Mouse (Mus musculus) E14TG2a.4 (cell line): ENCODE measurements around the gene Gadd45b.
A peak's percentile ranks its signal among the peaks of the same experiment; 100 is the strongest.

Source experiments
- H3K27me3 ChIP-seq: 2 replicates; pipeline ENCODE4 v1.6.1; 2014; ENCODE audit warnings: low read length, control low read depth; ENCODE audit not compliant: insufficient read depth
- H3K36me3 ChIP-seq: 2 replicates; pipeline ENCODE4 v1.6.1; 2014; ENCODE audit warnings: low read length, control low read depth; ENCODE audit not compliant: insufficient read depth
- H3K4me1 ChIP-seq: replicated peaks from 2 replicates; pipeline ENCODE4 v1.6.1; 2014; ENCODE audit warnings: low read depth, low read length, control low read depth
- H3K4me3 ChIP-seq: replicated peaks from 2 replicates; pipeline ENCODE4 v1.5.1; 2014; ENCODE audit warnings: mild to moderate bottlenecking, low read length
- H3K9me3 ChIP-seq: 2 replicates; pipeline ENCODE4 v1.6.1; 2014; ENCODE audit warnings: low read length, control low read depth
- CTCF ChIP-seq: conservative IDR thresholded peaks from 2 replicates; pipeline ENCODE4 v1.5.1; 2014; ENCODE audit warnings: low read length
- NANOG ChIP-seq: IDR thresholded peaks from 2 replicates; pipeline ENCODE4 v1.6.1; 2014; ENCODE audit warnings: borderline replicate concordance, low read length, mixed read lengths
- POU5F1 ChIP-seq: IDR thresholded peaks from 2 replicates; pipeline ENCODE4 v1.6.1; 2014; ENCODE audit warnings: low read length, borderline replicate concordance

Gene Gadd45b

DNA sequence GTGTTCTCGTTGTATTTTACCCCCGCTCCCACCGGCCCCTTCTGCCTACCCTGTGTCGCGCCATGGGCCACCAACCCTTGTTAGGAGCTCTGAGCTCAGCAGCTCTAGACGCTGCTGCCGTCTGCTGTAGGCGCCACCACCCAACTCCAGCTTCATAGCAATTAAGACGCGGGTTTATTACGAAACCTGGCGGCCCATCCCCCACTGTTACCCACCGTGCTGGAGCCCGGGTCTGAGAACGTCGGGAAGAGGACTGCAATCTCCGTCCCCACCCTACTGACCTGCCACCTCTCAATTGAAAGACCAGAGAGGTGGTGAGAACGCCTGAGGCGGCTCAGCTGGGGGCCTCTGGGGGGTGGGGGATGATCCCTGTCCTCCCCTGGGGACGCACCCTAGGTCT, 2.3 kb downstream of the Gadd45b start:
- Histone ChIP-seq H3K9me3 (no peaks in the 10 kb centered on the region), H3K4me3 (peak overlapping the region; percentile 90), H3K36me3 (peaks cover 8% of the 10 kb centered on the region), H3K27me3 (peaks cover 58% of the 10 kb centered on the region), H3K4me1 (peaks cover 92% of the 10 kb centered on the region)
- TF ChIP-seq CTCF (no peak), POU5F1 (no peak), NANOG (no peak)

DNA sequence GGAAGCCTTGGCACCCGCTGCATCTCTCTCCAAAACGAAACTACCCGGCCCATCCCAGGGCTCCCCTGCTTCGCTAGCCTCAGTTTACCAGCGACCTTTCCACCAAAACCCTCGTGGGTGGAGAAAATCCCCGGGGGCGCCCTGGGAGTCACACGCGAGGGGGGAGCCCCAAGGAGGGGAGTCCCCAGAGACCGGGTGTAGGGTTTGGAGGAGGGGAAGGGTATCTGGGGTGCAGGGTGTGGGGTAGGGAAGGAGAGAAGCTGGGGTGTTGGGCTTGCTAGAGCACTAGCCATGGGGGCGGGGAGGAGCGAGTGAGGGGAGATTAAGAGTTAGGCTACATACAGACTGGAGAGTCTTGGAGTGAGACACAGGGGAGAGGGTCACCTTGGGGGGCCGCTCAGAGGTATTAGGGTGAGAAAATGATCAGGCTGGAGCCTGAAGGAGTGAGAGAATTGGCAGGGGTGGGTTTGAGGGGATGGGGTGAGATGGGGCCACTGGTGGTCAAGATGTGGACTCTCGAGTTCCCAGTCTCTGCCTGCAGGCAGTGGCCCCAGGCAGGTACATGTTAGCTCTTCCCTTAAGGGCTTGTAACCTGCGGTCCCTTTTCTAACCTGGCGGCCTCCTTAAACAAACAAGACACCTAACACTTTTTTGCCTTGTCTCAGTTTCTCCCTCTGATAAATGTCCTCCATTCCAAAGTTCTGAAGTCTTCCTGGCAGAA, 3.0 kb downstream of the Gadd45b start:
- H3K4me1 ChIP-seq: peaks cover 92% of the 10 kb centered on the region
- H3K4me3 ChIP-seq: peak overlapping the region; percentile 90
- peaks cover 8% of the 10 kb centered on the region for H3K36me3 ChIP-seq
- peaks cover 64% of the 10 kb centered on the region for H3K27me3 ChIP-seq
- H3K9me3 ChIP-seq: no peaks in the 10 kb centered on the region
- TF ChIP-seq POU5F1 (no peak), CTCF (no peak), NANOG (no peak)

DNA sequence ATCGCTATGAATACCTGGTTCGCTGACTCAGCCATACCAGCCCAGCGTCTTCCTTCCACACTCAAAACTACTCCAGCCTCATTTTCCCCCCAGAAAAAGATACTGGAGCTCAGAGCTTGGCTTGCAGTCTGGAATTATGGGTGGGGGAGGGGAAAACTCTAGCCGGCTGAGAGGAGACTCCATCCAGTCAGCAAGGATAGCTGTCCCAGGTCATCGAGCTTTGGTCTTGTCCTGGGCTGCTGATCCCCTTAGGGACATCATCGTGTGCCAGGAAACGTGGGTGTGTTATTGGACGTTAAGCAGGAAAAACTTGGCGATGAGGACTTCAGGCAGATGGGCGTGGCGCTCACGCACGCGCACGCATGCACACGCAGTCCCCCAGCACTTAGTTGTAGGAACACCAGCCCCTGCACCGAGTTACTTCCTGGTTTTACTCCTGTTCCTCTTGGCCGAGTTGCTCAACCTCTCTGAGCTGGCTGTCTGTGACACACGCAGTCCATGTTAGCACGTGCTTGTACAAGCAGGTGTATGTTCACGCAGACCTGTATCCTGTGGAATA, 3.6 kb downstream of the Gadd45b start:
- Histone ChIP-seq H3K9me3 (no peaks in the 10 kb centered on the region), H3K36me3 (peaks cover 8% of the 10 kb centered on the region), H3K4me1 (peaks cover 94% of the 10 kb centered on the region), H3K4me3 (peak overlapping the region; percentile 90), H3K27me3 (peaks cover 65% of the 10 kb centered on the region)
- TF ChIP-seq CTCF (no peak), NANOG (no peak), POU5F1 (no peak)

GRCm38 (mm10) chr10:80934136-80934985, 4.5 kb downstream of the Gadd45b start:
- peak overlapping the region; percentile 90 for H3K4me3 ChIP-seq
- peaks cover 95% of the 10 kb centered on the region for H3K4me1 ChIP-seq
- peaks cover 60% of the 10 kb centered on the region for H3K27me3 ChIP-seq
- TF ChIP-seq CTCF: no peak
- no peak for TF ChIP-seq POU5F1
- TF ChIP-seq NANOG: no peak
- peaks cover 8% of the 10 kb centered on the region for H3K36me3 ChIP-seq
- no peaks in the 10 kb centered on the region for H3K9me3 ChIP-seq

DNA sequence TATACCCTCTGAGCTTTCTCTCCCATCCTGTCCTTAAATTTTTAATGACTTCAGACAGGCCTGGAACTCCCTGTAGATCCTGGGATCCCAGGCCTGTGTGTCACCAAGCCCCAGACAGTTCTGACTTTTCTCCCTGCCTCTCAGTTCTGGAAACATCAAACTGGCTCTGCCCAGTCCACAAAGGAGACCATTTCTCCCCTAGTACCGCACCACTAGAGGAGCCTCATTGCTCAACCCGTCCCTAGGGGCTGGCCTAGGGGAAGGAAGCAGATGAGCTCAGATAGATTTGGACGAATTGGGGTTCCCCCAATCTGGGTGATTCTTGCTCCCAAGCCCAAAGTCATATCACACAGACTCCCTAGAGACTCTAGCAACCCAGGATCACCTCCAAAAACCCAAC, 5.4 kb downstream of the Gadd45b start:
- TF ChIP-seq POU5F1 (no peak), NANOG (no peak), CTCF (no peak)
- Histone ChIP-seq H3K4me1 (peaks cover 99% of the 10 kb centered on the region), H3K4me3 (0 out of 2 replicates have a peak overlapping the region, but pooled peaks have one; percentile 29), H3K36me3 (peaks cover 8% of the 10 kb centered on the region), H3K27me3 (peaks cover 56% of the 10 kb centered on the region), H3K9me3 (no peaks in the 10 kb centered on the region)

DNA sequence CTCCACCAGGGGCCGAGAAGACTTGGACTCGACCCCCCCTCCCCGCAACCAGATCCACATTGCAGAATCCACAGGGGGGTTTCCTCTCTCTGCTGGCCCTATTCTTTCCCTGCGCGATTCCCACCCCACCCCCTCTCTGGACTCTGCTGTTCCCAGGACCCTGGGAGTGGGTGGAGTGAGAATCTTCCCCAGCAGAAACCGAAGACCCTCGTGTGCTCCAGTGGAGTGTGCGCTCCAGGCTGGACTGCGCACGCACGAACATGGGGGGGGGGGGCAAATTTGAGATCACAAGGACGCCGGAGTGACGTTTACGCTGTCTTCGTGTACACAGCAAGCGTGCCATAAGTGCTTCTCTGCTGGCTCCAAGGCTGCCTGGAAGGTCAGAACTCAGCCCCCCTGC, 5.8 kb downstream of the Gadd45b start:
- H3K36me3 ChIP-seq: peaks cover 8% of the 10 kb centered on the region
- peak overlapping the region; percentile 71 for H3K4me3 ChIP-seq
- H3K27me3 ChIP-seq: peaks cover 52% of the 10 kb centered on the region
- H3K4me1 ChIP-seq: peaks cover 99% of the 10 kb centered on the region
- H3K9me3 ChIP-seq: no peaks in the 10 kb centered on the region
- TF ChIP-seq CTCF: no peak
- no peak for TF ChIP-seq NANOG
- no peak for TF ChIP-seq POU5F1

DNA sequence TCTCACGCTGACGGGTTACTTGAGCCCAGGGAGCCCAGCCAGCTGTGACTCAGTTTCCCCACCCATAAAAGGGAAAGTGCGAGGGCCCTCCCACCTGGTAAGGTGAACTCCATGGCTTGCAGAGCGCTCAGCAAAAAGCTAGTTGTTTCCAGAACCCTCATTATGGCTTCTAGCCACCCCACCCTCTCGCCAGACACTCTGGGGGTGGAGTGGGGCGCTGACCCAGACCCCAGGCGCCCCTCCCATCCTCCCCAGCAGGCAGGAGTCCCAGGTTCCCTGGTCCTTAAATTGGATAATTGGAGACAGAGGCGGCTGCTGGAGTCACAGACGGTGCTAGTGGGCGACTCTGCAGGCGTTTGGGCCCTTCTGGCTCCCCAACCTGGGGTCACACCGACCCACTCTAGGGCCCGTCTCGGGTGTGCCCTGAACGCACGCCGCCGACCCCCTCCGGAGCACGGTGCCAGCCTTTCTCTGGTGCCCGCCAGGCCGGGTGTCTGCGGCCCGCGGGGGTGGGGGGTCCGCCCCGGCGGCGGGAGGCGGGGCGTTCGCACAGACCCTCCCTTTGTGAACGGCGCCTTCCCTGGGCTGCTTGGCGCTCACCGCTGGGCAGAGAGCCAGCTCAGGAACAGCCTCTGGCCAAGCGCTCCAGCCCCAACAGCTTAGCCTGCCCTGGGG, 6.4 kb downstream of the Gadd45b start:
- TF ChIP-seq POU5F1 (no peak), NANOG (no peak), CTCF (no peak)
- peak overlapping the region; percentile 71 for H3K4me3 ChIP-seq
- H3K36me3 ChIP-seq: peaks cover 4% of the 10 kb centered on the region
- H3K27me3 ChIP-seq: peaks cover 47% of the 10 kb centered on the region
- H3K4me1 ChIP-seq: peaks cover 99% of the 10 kb centered on the region
- H3K9me3 ChIP-seq: no peaks in the 10 kb centered on the region

GRCm38 (mm10) chr10:80936810-80937164, 6.9 kb downstream of the Gadd45b start:
- TF ChIP-seq POU5F1 (no peak), NANOG (no peak), CTCF (no peak)
- Histone ChIP-seq H3K4me1 (peaks cover 99% of the 10 kb centered on the region), H3K4me3 (peak overlapping the region; percentile 71), H3K27me3 (peaks cover 43% of the 10 kb centered on the region), H3K9me3 (no peaks in the 10 kb centered on the region), H3K36me3 (no peaks in the 10 kb centered on the region)
